Mouse (Mus musculus) cerebellum, adult 2 months (tissue): Measurements from ENCODE around the gene D17Wsu92e.

Source experiments
- CTCF ChIP-seq: fragments of 200-500 bp; IDR thresholded peaks from 2 replicates; pipeline ENCODE4 v1.5.1; 2011; ENCODE audit warnings: low read depth, mild to moderate bottlenecking, control low read depth, low read length, moderate library complexity, borderline replicate concordance; ENCODE audit not compliant: insufficient read depth
- POLR2A ChIP-seq: fragments of 200-500 bp; IDR thresholded peaks from 2 replicates; pipeline ENCODE4 v1.6.1; 2011; ENCODE audit warnings: low read length, control low read depth, borderline replicate concordance; ENCODE audit not compliant: insufficient read depth

GRCm38 (mm10) chr17:27774198-27774597 is 46.2 kb downstream of the D17Wsu92e start:
- TF ChIP-seq POLR2A (no peak), CTCF (no peak)
